Mouse (Mus musculus) hindlimb bud, embryonic 11.5 days (tissue): ENCODE data around the gene Tspyl3.

Experiments
- DNase-seq: peaks from one replicate; pipeline ENCODE4 v3.0.0-alpha.2; 2012; ENCODE audit warnings: low read depth, low spot score; ENCODE audit errors: extremely low spot score

Tspyl3 gene

GRCm38 (mm10) chr2:153177188-153177587, 48.1 kb downstream of the Tspyl3 start:
- no peak for DNase-seq

- DNase-seq, result no peak
Observed at GRCm38 (mm10) chr2:153175995-153176570, 49.2 kb downstream of the Tspyl3 start.
